Mouse (Mus musculus): ENCODE data around the gene Nfatc3.

DNA sequence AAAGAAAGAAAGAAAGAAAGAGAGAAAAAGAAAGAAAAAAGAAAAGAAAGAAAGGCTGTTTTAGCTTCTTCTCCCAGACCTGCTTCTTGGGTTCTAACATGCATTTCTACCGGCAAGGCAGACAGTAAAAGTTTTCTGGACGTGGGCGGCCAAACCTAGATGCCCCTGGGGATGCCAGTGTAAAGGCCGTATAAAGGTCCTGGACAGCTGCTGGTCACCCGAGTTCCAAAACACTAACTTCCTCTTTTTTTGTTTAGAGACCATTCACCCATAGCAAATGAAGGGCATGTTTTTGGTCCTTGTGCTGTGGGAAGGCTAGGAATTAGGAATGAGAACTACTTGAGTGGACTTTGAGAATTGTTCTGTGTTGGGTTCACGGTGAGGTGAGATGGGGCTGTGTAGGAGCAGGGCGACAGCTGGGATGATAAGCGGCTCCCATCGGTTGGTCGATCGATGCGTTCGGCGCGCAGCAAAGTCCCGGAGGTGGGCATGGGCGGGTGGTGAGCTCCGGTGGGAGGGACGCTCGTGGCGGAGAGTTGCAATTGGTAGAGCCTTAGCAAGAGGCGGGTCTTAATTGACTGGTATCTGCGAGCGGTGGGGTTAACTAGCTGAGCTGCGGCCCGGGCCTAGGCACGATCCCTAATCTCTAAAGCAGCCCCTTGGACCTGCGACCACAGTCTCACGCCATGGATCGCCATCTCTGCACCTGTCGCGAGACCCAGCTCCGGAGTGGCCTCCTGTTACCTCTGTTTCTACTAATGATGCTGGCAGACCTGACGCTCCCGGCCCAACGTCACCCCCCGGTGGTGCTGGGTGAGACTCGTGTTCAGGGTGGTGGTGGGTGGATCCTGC lies 91.4 kb downstream of the Nfatc3 start, which contains the start of gene Pla2g15:
- TF ChIP-seq CTCF (IDR thresholded peaks at IDR 0.05; ENCODE audit: borderline replicate concordance, insufficient read depth, low read depth, low read length) (no peak), POLR2A (IDR thresholded peaks at IDR 0.05; ENCODE audit: borderline replicate concordance, insufficient read depth, low read length) (peak; percentile 55; the same call in 1 of the 2 replicates)
